Mouse (Mus musculus) layer of hippocampus, postnatal 14 days (tissue): ENCODE measurements around the gene Apbb2. TPM values are rescaled to one million over a fixed set of nuclear protein-coding genes. Genes with fewer than 3 reads are reported as not detected.
A peak's percentile ranks its signal among the peaks of the same experiment; 100 is the strongest.

ENCODE experiments used
- DNase-seq, 2 experiments: peaks; one replicate each; pipeline ENCODE4 v3.0.0; 2021 to 2022; ENCODE audit warnings: low spot score in 2 of 2, mixed read lengths in 1 of 2
- total RNA-seq, 2 experiments: library from RNA; stranded (reverse); gene quantifications; 2 replicates each; pipeline ENCODE4 v1.2.3; 2021

Gene Apbb2
- total RNA-seq, 2 experiments from 2014 or later: 63.0 to 68.4 TPM

- no peak for DNase-seq
These were observed 123.9 kb downstream of the Apbb2 start for GRCm38 (mm10) chr5:66494651-66495050.

GRCm38 (mm10) chr5:66492563-66492960, 126.0 kb downstream of the Apbb2 start:
- DNase-seq: no peak

- no peak for DNase-seq
These were observed 126.5 kb downstream of the Apbb2 start for GRCm38 (mm10) chr5:66491907-66492562.

- DNase-seq: no peak
These were observed 132.6 kb downstream of the Apbb2 start for GRCm38 (mm10) chr5:66486028-66486427.

GRCm38 (mm10) chr5:66476266-66476665, 142.3 kb downstream of the Apbb2 start:
- no peak for DNase-seq

GRCm38 (mm10) chr5:66475824-66476223, 142.8 kb downstream of the Apbb2 start:
- no peak for DNase-seq

GRCm38 (mm10) chr5:66474153-66474552, 144.4 kb downstream of the Apbb2 start:
- DNase-seq: no peak

GRCm38 (mm10) chr5:66473599-66473998, 145.0 kb downstream of the Apbb2 start:
- DNase-seq: no peak

GRCm38 (mm10) chr5:66470837-66471236, 147.7 kb downstream of the Apbb2 start:
- DNase-seq: no peak

GRCm38 (mm10) chr5:66469685-66470084, 148.9 kb downstream of the Apbb2 start:
- no peak for DNase-seq

- no peak for DNase-seq
These were observed 150.1 kb downstream of the Apbb2 start for GRCm38 (mm10) chr5:66468331-66469001.

- DNase-seq: no peak
These were observed 155.9 kb downstream of the Apbb2 start for GRCm38 (mm10) chr5:66462665-66463064.

GRCm38 (mm10) chr5:66458851-66459250, 159.7 kb downstream of the Apbb2 start:
- no peak for DNase-seq

GRCm38 (mm10) chr5:66455271-66455670, 163.3 kb downstream of the Apbb2 start:
- no peak for DNase-seq

- no peak for DNase-seq
These were observed 163.8 kb downstream of the Apbb2 start for GRCm38 (mm10) chr5:66454826-66455225.

- DNase-seq: no peak
These were observed 165.5 kb downstream of the Apbb2 start for GRCm38 (mm10) chr5:66453106-66453505.

GRCm38 (mm10) chr5:66451561-66451960, 167.0 kb downstream of the Apbb2 start:
- DNase-seq: peak in 1 of 2 experiments; percentile 41

GRCm38 (mm10) chr5:66445497-66445896, 173.1 kb downstream of the Apbb2 start:
- no peak for DNase-seq

- peak in 1 of 2 experiments; percentile 18 for DNase-seq
These were observed 176.3 kb downstream of the Apbb2 start for GRCm38 (mm10) chr5:66442260-66442659.

- DNase-seq: no peak
These were observed 181.8 kb downstream of the Apbb2 start for GRCm38 (mm10) chr5:66436791-66437246.

- no peak for DNase-seq
These were observed 183.4 kb downstream of the Apbb2 start for GRCm38 (mm10) chr5:66435158-66435557.

- DNase-seq: no peak
These were observed 189.5 kb downstream of the Apbb2 start for GRCm38 (mm10) chr5:66429076-66429475.

GRCm38 (mm10) chr5:66428071-66428470, 190.5 kb downstream of the Apbb2 start:
- no peak for DNase-seq
